Mouse (Mus musculus) heart, embryonic 10.5 days (tissue): ENCODE measurements around the gene Rassf8. TPM values are rescaled to one million over a fixed set of nuclear protein-coding genes. Genes with fewer than 3 reads are reported as not detected.
A peak's percentile ranks its signal among the peaks of the same experiment; 100 is the strongest.

Experiments
- DNase-seq: peaks from one replicate; pipeline ENCODE4 v3.0.0-alpha.2; 2017; ENCODE audit warnings: low spot score
- H3K27ac ChIP-seq: fragments of 300-500 bp; sonication (generic); 2 replicates; pipeline ENCODE4 v1.5.1; 2016; ENCODE audit warnings: mild to moderate bottlenecking
- H3K27me3 ChIP-seq: fragments of 300-500 bp; sonication (generic); 2 replicates; pipeline ENCODE4 v1.6.1; 2016; ENCODE audit warnings: mild to moderate bottlenecking; ENCODE audit not compliant: poor library complexity, insufficient read depth, severe bottlenecking
- H3K36me3 ChIP-seq: fragments of 300-500 bp; sonication (generic); 2 replicates; pipeline ENCODE4 v1.6.1; 2016; ENCODE audit warnings: mild to moderate bottlenecking, moderate library complexity
- H3K4me1 ChIP-seq: fragments of 300-500 bp; sonication (generic); 2 replicates; pipeline ENCODE4 v1.6.1; 2016; ENCODE audit warnings: mild to moderate bottlenecking
- H3K4me3 ChIP-seq: fragments of 300-500 bp; sonication (generic); 2 replicates; pipeline ENCODE4 v1.5.1; 2016; ENCODE audit warnings: mild to moderate bottlenecking, moderate library complexity
- H3K9me3 ChIP-seq: fragments of 300-500 bp; sonication (generic); 2 replicates; pipeline ENCODE4 v1.6.1; 2016; ENCODE audit warnings: mild to moderate bottlenecking, moderate library complexity
- WGBS: fragments of 180-500 bp; shearing (Covaris S2); methylation state at CpG from one replicate; pipeline ENCODE4 v1.1.7; 2016; 5-methylcytosine and 5-hydroxymethylcytosine counted together
- polyA plus RNA-seq: library from polyadenylated mRNA; unstranded; fragments of >200 nt; fragmentation: Nextera tagmentation; extraction: Ambion mirVana; gene quantifications from 2 replicates; pipeline ENCODE4 v1.2.1, GENCODE M21; 2016

The Rassf8 gene
- polyA plus RNA-seq, 1 experiment from 2014 or later: 7.2 TPM

DNA sequence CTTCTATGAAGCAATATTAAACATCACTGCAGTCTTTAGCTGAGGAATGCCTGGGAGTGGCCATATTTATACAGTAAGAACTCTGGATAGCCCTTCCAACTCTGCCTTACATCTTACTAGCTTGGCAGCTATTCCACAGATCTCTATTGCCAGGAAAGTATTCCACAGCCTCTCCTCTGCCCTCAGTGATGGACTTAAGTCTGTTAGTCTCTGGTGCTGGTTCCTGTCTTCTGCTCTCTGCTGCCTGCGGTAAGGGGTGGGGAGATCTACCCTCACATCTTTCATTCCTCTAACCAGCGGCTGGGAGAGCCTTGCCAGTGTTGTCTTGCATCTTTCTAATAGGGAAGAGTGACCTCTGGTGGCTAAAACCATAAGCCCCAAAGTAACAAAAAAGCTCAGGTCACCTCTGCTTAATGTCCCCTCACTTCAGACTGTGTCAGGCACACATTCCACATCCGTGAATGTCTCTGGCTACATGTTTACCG, 46.6 kb downstream of the Rassf8 start:
- Histone ChIP-seq H3K27me3 (no peaks in the 10 kb centered on the region), H3K36me3 (no peaks in the 10 kb centered on the region), H3K27ac (peak overlapping the region; percentile 62; the same call in 1 of the 2 replicates), H3K9me3 (no peaks in the 10 kb centered on the region), H3K4me3 (no peak overlapping the region), H3K4me1 (peaks cover 53% of the 10 kb centered on the region)
- no peak for DNase-seq
- WGBS: 11% methylated on average over 4 of the region's 4 CpGs

DNA sequence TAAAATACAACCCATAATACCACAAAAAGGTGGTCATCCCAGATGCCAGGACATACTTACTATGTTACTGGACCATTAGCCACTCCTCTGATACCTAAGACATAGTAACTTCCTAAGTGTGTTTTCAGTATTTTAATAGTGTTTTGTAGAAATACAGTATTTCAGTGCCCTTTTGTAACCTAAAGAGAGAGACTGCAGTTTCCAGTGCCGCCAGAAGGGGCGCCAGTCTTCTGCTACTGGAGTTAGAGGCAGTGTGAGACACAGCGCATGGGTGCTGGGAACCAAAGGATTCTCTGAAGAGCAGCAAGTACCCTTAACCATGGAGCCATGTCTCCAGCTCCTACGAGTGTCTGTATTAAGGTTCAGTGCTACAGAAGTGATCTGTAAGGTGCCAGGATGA, 48.1 kb downstream of the Rassf8 start:
- no peak overlapping the region for H3K4me3 ChIP-seq
- no peaks in the 10 kb centered on the region for H3K27me3 ChIP-seq
- H3K4me1 ChIP-seq: peaks cover 53% of the 10 kb centered on the region
- no peaks in the 10 kb centered on the region for H3K36me3 ChIP-seq
- H3K9me3 ChIP-seq: no peaks in the 10 kb centered on the region
- no peak overlapping the region for H3K27ac ChIP-seq
- no peak for DNase-seq
- 61% methylated on average over 4 of the region's 4 CpGs for WGBS

DNA sequence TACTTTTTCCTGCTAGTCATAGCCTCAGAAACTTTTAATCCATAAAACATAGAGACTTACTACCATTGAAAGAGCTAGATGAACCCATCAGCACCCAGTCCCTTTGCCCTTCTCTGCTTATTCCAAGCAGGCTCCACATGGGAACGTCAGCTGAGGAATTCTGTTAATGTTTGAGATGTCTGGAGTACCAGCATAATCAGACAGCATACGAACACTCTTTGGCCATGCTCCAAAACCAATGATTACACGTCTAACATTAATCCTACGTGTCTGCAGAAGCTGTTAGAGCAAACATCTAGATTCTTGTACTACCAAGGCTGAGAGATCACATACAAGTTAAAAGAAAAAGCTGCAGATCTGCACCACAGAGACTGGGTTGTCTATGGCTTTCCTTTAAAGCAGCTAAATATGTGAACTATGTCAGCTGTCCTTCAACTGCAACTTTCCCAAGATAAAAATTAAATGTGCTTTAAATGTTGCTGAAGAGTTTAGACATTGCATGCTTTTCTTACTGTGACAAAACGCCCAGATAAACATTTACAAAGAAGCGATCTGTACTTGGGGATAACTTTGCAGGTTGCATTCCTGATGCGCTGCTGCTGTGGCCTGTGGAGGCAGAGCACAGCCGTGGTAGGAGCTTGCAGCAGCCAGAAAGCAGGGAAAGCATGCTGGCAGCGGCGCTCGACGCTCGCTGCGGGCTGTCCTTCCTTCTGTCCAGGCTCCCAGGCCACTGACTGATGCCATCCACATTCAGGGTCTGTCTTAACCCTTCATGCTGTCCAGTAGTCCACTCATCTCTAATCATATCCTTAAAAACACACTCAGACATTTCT, 49.9 kb downstream of the Rassf8 start:
- DNase-seq: no peak
- no peaks in the 10 kb centered on the region for H3K36me3 ChIP-seq
- no peaks in the 10 kb centered on the region for H3K9me3 ChIP-seq
- 37% methylated on average over 14 of the region's 14 CpGs for WGBS
- peak overlapping the region; percentile 69; the same call in 1 of the 2 replicates for H3K27ac ChIP-seq
- no peaks in the 10 kb centered on the region for H3K27me3 ChIP-seq
- no peak overlapping the region for H3K4me3 ChIP-seq
- peaks cover 54% of the 10 kb centered on the region for H3K4me1 ChIP-seq

DNA sequence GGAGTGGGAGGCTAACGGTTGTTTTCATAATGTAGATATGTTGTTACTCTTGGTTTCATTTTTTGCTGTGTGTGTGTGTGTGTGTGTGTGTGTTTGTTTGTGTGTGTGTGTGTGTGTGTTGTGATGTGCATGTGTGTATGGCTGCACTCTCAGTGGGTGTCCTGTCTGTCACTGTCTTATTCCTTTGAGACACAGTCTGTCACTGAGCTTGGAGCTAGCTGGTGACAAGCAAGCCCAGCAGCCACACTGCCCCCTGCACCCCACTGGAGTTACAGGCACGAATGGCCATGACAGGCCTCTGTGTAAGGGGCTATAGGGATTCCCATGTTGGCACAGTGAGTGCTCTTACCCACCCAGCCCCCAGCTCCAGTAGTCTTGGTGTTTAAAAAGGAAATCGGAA, 51.1 kb downstream of the Rassf8 start:
- no peak overlapping the region for H3K27ac ChIP-seq
- H3K4me3 ChIP-seq: no peak overlapping the region

DNA sequence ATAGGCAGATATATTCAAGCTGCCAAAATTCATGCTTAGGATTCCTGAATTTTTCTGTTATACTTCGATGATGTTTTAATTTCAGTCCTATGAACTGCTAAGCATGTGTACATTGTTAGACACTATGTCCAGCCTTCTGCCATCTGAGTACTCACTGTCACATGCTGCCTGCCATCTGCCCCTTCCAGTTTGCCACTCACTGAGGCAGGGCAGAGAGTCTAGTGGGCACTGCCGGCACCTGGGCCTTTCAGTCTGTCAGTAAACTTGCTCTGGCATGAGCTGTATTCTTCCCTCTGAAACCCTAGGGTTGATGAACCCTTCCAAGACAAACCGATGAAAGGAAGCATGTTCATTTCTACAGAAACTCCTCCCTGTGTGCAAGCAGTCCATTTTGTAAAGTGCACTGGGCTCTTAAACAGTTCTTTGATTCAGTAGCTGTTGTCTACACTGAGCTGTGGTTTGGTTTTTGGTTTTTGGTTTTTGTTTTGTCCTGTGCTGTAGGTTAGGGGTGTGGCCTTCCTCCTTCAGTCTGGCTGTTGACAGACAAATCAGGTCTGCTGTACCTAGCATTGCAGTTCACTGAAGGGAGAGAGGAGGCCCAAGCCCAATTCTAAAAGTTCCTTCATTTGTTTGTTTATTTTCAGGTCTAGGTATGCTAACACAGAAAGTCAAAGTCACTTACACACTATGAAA, 55.4 kb downstream of the Rassf8 start:
- H3K27ac ChIP-seq: peak overlapping the region; percentile 49
- H3K4me3 ChIP-seq: no peak overlapping the region
- WGBS: 78% methylated on average over 3 of the region's 3 CpGs

More for the DNA sequence above, 51.1 kb downstream of the Rassf8 start:
- 64% methylated on average over 3 of the region's 3 CpGs for WGBS
- no peaks in the 10 kb centered on the region for H3K36me3 ChIP-seq
- no peak for DNase-seq
- no peaks in the 10 kb centered on the region for H3K9me3 ChIP-seq
- H3K27me3 ChIP-seq: no peaks in the 10 kb centered on the region
- peaks cover 54% of the 10 kb centered on the region for H3K4me1 ChIP-seq

DNA sequence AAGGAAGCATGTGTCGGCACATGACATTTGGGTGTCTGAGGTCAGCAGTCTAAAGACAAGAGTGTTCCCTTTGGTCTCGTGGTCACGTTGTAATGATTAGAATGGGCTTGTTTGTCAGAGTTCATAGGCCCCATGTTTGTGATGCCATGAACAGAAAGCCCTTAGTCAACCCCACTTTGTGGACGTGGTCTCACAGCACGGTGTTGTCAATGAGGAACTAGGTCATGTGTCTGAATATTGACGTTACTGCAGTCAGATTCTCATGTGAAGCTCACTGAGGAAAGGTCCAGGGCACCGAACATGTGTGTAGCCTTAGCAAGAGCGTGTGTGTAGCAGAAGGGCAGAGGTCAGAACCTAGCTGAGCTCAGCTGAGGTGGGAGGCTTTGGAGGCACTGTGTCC, 56.3 kb downstream of the Rassf8 start:
- no peak for DNase-seq
- no peaks in the 10 kb centered on the region for H3K27me3 ChIP-seq
- no peaks in the 10 kb centered on the region for H3K9me3 ChIP-seq
- H3K4me3 ChIP-seq: no peak overlapping the region
- peaks cover 51% of the 10 kb centered on the region for H3K4me1 ChIP-seq
- no peaks in the 10 kb centered on the region for H3K36me3 ChIP-seq
- H3K27ac ChIP-seq: no peak overlapping the region
- 81% methylated on average over 8 of the region's 8 CpGs for WGBS

More for the DNA sequence above, 55.4 kb downstream of the Rassf8 start:
- Histone ChIP-seq H3K9me3 (no peaks in the 10 kb centered on the region), H3K36me3 (no peaks in the 10 kb centered on the region), H3K4me1 (peaks cover 49% of the 10 kb centered on the region), H3K27me3 (no peaks in the 10 kb centered on the region)
- no peak for DNase-seq

DNA sequence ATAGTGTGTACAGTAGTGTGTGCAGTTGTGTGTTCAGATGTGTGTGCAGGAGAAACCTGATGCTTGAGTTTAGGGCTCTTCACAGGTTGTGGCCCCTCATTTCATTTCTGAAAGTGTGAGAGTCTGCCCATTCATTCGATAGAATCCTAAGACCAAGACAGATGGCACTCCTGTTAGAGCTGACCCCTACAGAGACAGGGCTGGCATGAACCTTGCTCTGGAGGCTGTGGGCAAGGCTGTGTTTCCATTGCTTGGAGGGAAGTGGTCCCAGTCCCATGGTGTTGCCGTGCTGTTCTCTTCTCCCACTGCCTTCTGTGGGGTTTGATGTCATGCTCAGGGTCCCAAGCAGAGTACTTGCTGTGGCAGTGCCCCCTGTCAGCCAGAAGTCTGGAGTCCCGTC, 57.7 kb downstream of the Rassf8 start:
- 0 out of 2 replicates have a peak overlapping the region, but pooled peaks have one; percentile 60 for H3K27ac ChIP-seq
- DNase-seq: no peak
- 69% methylated on average over 3 of the region's 3 CpGs for WGBS
- no peaks in the 10 kb centered on the region for H3K9me3 ChIP-seq
- no peak overlapping the region for H3K4me3 ChIP-seq
- H3K27me3 ChIP-seq: no peaks in the 10 kb centered on the region
- H3K36me3 ChIP-seq: peaks cover 7% of the 10 kb centered on the region
- peaks cover 53% of the 10 kb centered on the region for H3K4me1 ChIP-seq

DNA sequence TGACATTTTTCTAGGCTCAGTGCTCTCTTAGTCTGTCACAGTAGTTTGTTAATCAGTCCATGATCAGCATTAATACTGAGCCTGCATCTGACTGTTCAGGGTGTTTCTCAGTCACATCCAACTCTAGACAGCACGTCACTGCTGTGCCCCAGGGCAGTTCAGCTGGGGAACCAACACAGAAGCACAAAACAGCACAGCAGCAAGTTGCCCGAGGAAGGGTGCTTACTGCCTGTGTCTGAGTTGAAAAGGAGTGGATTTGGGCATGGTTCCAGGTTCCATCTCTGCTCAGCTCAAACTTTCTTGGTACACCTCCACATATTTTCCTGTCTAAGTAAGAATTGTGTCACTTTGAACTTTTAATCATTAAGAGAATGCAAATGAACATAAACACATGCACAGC, 60.2 kb downstream of the Rassf8 start:
- peaks cover 50% of the 10 kb centered on the region for H3K4me1 ChIP-seq
- 66% methylated on average over 2 of the region's 2 CpGs for whole genome bisulfite sequencing
- H3K9me3 ChIP-seq: no peaks in the 10 kb centered on the region
- no peak for DNase-seq
- H3K36me3 ChIP-seq: peaks cover 26% of the 10 kb centered on the region
- no peaks in the 10 kb centered on the region for H3K27me3 ChIP-seq
- H3K4me3 ChIP-seq: no peak overlapping the region
- H3K27ac ChIP-seq: no peak overlapping the region

DNA sequence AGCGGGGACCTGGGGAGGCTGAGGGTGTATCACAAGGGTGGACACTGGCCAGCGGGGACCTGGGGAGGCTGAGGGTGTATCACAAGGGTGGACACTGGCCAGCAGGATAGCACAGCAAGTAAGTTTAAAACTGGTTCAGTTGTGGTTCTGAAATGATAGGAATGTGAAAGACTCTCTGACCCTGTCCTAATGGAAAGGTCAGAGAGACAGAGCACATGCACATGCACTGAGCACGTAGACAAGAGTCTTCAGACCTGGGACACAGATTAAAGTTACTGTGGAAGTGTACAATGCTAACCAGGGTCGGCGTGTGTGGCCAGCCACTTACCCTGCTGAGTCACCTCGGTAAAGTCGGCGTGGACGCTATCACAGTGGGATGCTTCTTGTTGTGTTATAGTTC, 61.4 kb downstream of the Rassf8 start:
- Histone ChIP-seq H3K36me3 (peaks cover 31% of the 10 kb centered on the region), H3K9me3 (no peaks in the 10 kb centered on the region), H3K4me1 (peaks cover 40% of the 10 kb centered on the region), H3K4me3 (no peak overlapping the region), H3K27me3 (no peaks in the 10 kb centered on the region), H3K27ac (0 out of 2 replicates have a peak overlapping the region, but pooled peaks have one; percentile 16)
- WGBS: 67% methylated on average over 9 of the region's 9 CpGs
- no peak for DNase-seq

DNA sequence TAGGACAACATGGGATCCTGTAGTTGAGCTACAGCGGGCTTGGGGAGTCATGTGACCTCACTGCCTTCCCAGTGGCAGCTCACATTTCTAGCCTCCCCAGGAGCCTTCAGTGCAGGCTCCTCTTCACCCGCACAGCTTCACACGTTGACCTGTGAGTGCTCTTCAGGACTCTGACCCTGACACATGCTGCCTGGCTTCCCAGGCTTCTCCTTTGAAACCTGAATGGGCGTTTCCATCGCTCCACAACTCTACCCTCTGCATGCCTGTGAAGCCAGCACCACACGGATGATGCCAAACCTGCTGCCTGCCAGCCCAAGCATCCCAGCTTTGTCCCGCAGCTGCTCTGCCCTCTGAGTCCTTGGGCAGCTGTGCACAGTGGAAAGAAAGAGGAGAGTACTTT, 63.0 kb downstream of the Rassf8 start:
- Histone ChIP-seq H3K27ac (no peak overlapping the region), H3K36me3 (peaks cover 31% of the 10 kb centered on the region), H3K27me3 (no peaks in the 10 kb centered on the region), H3K4me1 (peaks cover 31% of the 10 kb centered on the region), H3K9me3 (no peaks in the 10 kb centered on the region), H3K4me3 (no peak overlapping the region)
- WGBS: 81% methylated on average over 7 of the region's 7 CpGs
- DNase-seq: no peak

DNA sequence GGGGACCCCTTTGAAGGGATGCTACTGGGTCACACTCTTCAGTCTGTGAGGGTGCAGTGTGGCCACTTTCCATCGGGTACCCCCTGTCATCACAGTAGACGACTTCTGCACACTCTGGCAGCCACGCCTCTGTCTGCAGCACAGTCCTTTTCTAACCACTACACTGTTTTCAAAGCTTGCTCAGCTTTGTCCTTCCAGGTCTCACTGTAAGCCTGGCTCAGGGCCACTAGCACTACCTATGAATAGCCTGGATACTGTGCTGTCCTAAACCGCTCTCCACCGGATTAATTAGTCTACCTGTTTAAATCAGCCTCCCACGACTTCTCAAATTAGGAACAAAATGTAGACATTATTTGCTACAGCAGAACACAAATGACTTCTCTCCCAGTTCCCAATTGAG, 63.5 kb downstream of the Rassf8 start:
- H3K9me3 ChIP-seq: no peaks in the 10 kb centered on the region
- H3K27ac ChIP-seq: no peak overlapping the region
- no peak overlapping the region for H3K4me3 ChIP-seq
- peaks cover 33% of the 10 kb centered on the region for H3K4me1 ChIP-seq
- H3K36me3 ChIP-seq: peaks cover 31% of the 10 kb centered on the region
- no peak for DNase-seq
- 83% methylated on average over 6 of the region's 6 CpGs for WGBS
- H3K27me3 ChIP-seq: no peaks in the 10 kb centered on the region

DNA sequence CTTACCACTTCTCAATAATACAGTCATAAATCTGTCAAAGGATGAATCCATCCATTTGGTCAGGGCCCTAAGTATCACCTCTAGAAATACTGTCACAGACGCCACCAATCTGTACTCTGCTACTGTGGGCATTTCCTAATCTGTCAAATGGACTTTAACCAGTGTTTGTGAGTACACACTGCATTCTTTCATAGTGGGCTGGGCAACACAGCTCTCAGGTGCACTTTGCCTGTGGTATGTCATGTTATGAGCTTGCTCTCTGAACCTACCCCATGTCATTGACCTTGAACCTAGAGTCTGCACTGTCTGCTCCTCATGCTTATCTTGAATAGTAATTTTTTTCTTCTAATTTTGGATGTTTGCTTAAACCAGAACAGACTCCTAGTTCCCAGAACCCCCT, 64.6 kb downstream of the Rassf8 start:
- Histone ChIP-seq H3K36me3 (peaks cover 42% of the 10 kb centered on the region), H3K27me3 (no peaks in the 10 kb centered on the region), H3K9me3 (no peaks in the 10 kb centered on the region), H3K4me1 (peaks cover 38% of the 10 kb centered on the region), H3K4me3 (no peak overlapping the region), H3K27ac (no peak overlapping the region)
- 86% methylated on average over 1 of the region's 1 CpGs for WGBS
- DNase-seq: no peak

DNA sequence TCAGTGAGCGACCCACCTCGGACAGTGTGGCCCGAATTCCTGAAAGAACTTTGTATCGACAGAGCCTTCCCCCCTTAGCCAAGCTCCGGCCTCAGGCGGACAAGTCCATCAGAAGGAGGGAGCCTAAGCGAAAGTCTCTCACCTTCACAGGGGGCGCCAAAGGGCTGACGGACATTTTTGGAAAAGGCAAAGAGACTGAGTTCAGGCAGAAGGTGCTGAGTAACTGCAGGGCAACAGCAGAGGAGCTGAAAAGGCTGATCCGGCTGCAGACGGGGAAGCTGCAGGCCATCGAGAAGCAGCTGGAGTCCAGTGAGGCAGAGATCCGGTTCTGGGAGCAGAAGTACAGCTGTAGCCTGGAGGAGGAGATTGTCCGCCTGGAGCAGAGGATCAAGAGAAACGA, 68.7 kb downstream of the Rassf8 start:
- Histone ChIP-seq H3K4me1 (peaks cover 10% of the 10 kb centered on the region), H3K36me3 (peaks cover 59% of the 10 kb centered on the region), H3K9me3 (no peaks in the 10 kb centered on the region), H3K4me3 (no peak overlapping the region), H3K27ac (peak overlapping the region; percentile 26; the same call in 1 of the 2 replicates), H3K27me3 (no peaks in the 10 kb centered on the region)
- no peak for DNase-seq
- 25% methylated on average over 15 of the region's 15 CpGs for WGBS
